ENCODE assay signal across 19 mouse cellular contexts in the genomic region with DNA sequence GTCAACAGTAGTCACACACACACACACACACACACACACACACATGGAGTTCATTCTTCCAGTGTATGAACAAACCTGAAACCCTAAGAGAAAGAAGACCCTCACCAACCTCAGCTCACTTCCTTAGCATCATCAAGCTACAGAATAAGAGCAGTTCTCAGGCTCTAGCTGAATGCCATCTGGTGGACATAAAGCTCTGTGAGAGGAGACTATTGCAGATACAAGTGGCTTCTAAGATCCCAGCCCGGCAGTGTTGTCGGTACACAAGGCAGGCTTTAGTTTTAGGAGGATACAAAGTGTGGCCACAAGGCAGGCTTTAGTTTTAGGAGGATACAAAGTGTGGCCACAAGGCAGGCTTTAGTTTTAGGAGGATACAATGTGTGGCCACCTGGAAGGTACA.
DNase-seq lines count a peak whose midpoint lies in the region; ATAC-seq and TF ChIP-seq lines count a peak whose summit lies in the region.
"Had no signal": no experiment of that assay in that cellular context is flagged by ENCODE, and none has a peak within 500 bp of the region (broad histone marks: within the 10 kb centered on the region; RNA-seq: fewer than 3 reads in every experiment).

No protein-coding gene starts in this region.

- no peak overlapping the region for H3K4me3 ChIP-seq in forebrain, postnatal 0 days (ENCODE audit: low read depth, low read length)
- no peak overlapping the region for H3K4me3 ChIP-seq in forebrain, embryonic 15.5 days
- no peak overlapping the region for H3K4me3 ChIP-seq in kidney, adult 2 months (ENCODE audit: insufficient read depth, low read depth, low read length)
- no peak overlapping the region for H3K4me3 ChIP-seq in midbrain, embryonic 11.5 days (ENCODE audit: low read depth, low read length)
- no peak overlapping the region for H3K4me3 ChIP-seq in midbrain, embryonic 13.5 days (replicated peaks)
- H3K4me3 ChIP-seq: forebrain, embryonic 13.5 days; hindbrain, embryonic 13.5 days; intestine, embryonic 15.5 days; liver, embryonic 13.5 days had no signal

- H3K9ac ChIP-seq in forebrain, postnatal 0 days, result no peak overlapping the region
- no peak overlapping the region for H3K9ac ChIP-seq in forebrain, embryonic 15.5 days (replicated peaks)
- H3K9ac ChIP-seq in midbrain, embryonic 11.5 days (ENCODE audit: low read length), result no peak overlapping the region
- H3K9ac ChIP-seq in midbrain, embryonic 13.5 days (replicated peaks), result no peak overlapping the region
- H3K9ac ChIP-seq: forebrain, embryonic 13.5 days; hindbrain, embryonic 13.5 days; intestine, embryonic 15.5 days; liver, embryonic 13.5 days; lung, embryonic 14.5 days had no signal

- no peak overlapping the region for H3K27ac ChIP-seq in forebrain, postnatal 0 days (ENCODE audit: low read depth, low read length)
- H3K27ac ChIP-seq in forebrain, embryonic 15.5 days (replicated peaks), result no peak overlapping the region
- peak overlapping the region; percentile 37; the same call in 1 of the 2 replicates for H3K27ac ChIP-seq in kidney, adult 2 months (ENCODE audit: insufficient read depth, low read depth, low read length)
- no peak overlapping the region for H3K27ac ChIP-seq in midbrain, embryonic 11.5 days (ENCODE audit: low read depth, low read length)
- H3K27ac ChIP-seq in midbrain, embryonic 13.5 days, result no peak overlapping the region
- H3K27ac ChIP-seq: hindbrain, embryonic 13.5 days; intestine, embryonic 15.5 days; liver, embryonic 13.5 days had no signal

- ATAC-seq in forebrain, postnatal 0 days, result no peak
- no peak for ATAC-seq in forebrain, embryonic 15.5 days (replicated peaks)
- no peak for ATAC-seq in midbrain, embryonic 11.5 days (ENCODE audit: low FRiP score)
- no peak for ATAC-seq in midbrain, embryonic 13.5 days
- ATAC-seq: intestine, embryonic 15.5 days had no signal

- TF ChIP-seq POLR2A in kidney, adult 2 months (IDR thresholded peaks at IDR 0.05; ENCODE audit: low read depth, low read length), result no peak

- no peaks in the 10 kb centered on the region for H3K9me3 ChIP-seq in forebrain, postnatal 0 days (ENCODE audit: low read length)
- no peaks in the 10 kb centered on the region for H3K9me3 ChIP-seq in forebrain, embryonic 15.5 days
- no peaks in the 10 kb centered on the region for H3K9me3 ChIP-seq in midbrain, embryonic 11.5 days (ENCODE audit: control insufficient read depth, low read length)
- H3K9me3 ChIP-seq in midbrain, embryonic 13.5 days, result no peaks in the 10 kb centered on the region
- H3K9me3 ChIP-seq: forebrain, embryonic 13.5 days; G1E; hindbrain, embryonic 13.5 days; intestine, embryonic 15.5 days; liver, embryonic 13.5 days had no signal

- H3K4me1 ChIP-seq in forebrain, postnatal 0 days (ENCODE audit: insufficient read depth), result peaks cover 12% of the 10 kb centered on the region
- peaks cover 26% of the 10 kb centered on the region for H3K4me1 ChIP-seq in forebrain, embryonic 15.5 days
- peaks cover 16% of the 10 kb centered on the region; the same call in 1 of the 2 replicates for H3K4me1 ChIP-seq in kidney, adult 2 months (ENCODE audit: control insufficient read depth, insufficient read depth, low read length)
- no peaks in the 10 kb centered on the region for H3K4me1 ChIP-seq in midbrain, embryonic 11.5 days (ENCODE audit: control insufficient read depth, insufficient read depth, low read length)
- H3K4me1 ChIP-seq in midbrain, embryonic 13.5 days (replicated peaks), result peaks cover 14% of the 10 kb centered on the region
- H3K4me1 ChIP-seq: intestine, embryonic 15.5 days; liver, embryonic 13.5 days had no signal

- H3K4me2 ChIP-seq in forebrain, postnatal 0 days (ENCODE audit: low read depth), result no peak overlapping the region
- no peak overlapping the region for H3K4me2 ChIP-seq in forebrain, embryonic 15.5 days (replicated peaks)
- no peak overlapping the region for H3K4me2 ChIP-seq in midbrain, embryonic 11.5 days
- no peak overlapping the region for H3K4me2 ChIP-seq in midbrain, embryonic 13.5 days (replicated peaks)
- H3K4me2 ChIP-seq: forebrain, embryonic 13.5 days; hindbrain, embryonic 13.5 days; intestine, embryonic 15.5 days; liver, embryonic 13.5 days; lung, embryonic 14.5 days had no signal

- no peaks in the 10 kb centered on the region for H3K36me3 ChIP-seq in forebrain, postnatal 0 days (ENCODE audit: insufficient read depth)
- H3K36me3 ChIP-seq in forebrain, embryonic 15.5 days, result no peaks in the 10 kb centered on the region
- no peaks in the 10 kb centered on the region for H3K36me3 ChIP-seq in kidney, adult 2 months (ENCODE audit: control insufficient read depth, insufficient read depth, low read length)
- no peaks in the 10 kb centered on the region for H3K36me3 ChIP-seq in midbrain, embryonic 11.5 days (ENCODE audit: control insufficient read depth, insufficient read depth, low read length)
- H3K36me3 ChIP-seq in midbrain, embryonic 13.5 days, result no peaks in the 10 kb centered on the region
- H3K36me3 ChIP-seq: G1E; hindbrain, embryonic 13.5 days; intestine, embryonic 15.5 days; liver, embryonic 13.5 days had no signal

- DNase-seq in forebrain, postnatal 0 days, result peak; percentile 50
- DNase-seq in kidney, adult 2 months, result no peak
- no peak for DNase-seq in kidney, postnatal 4 days
- peak; percentile 2 for DNase-seq in midbrain, embryonic 11.5 days (ENCODE audit: low spot score, missing footprints)
- DNase-seq in brain, adult 2 months (ENCODE audit: low read depth, low spot score), result peak; percentile 60
- no peak for DNase-seq in urinary bladder, postnatal 14 days (ENCODE audit: low spot score)
- DNase-seq: adrenal gland, postnatal 10 days; cerebellum, adult 9-10 months; gastrocnemius, postnatal 25 days; heart, postnatal 36 days; liver, embryonic 13.5 days; lung, embryonic 14.5 days; lung, postnatal 36 days had no signal

- no peaks in the 10 kb centered on the region for H3K27me3 ChIP-seq in forebrain, postnatal 0 days (ENCODE audit: insufficient read depth, low read length)
- no peaks in the 10 kb centered on the region for H3K27me3 ChIP-seq in forebrain, embryonic 15.5 days
- H3K27me3 ChIP-seq in kidney, adult 2 months (replicated peaks; ENCODE audit: control insufficient read depth, insufficient read depth, low read length), result no peaks in the 10 kb centered on the region
- H3K27me3 ChIP-seq in midbrain, embryonic 11.5 days (ENCODE audit: control insufficient read depth, insufficient read depth, low read length), result no peaks in the 10 kb centered on the region
- no peaks in the 10 kb centered on the region for H3K27me3 ChIP-seq in midbrain, embryonic 13.5 days
- H3K27me3 ChIP-seq: forebrain, embryonic 13.5 days; hindbrain, embryonic 13.5 days; intestine, embryonic 15.5 days; liver, embryonic 13.5 days had no signal

- WGBS in forebrain, postnatal 0 days, result 56% methylated on average over 2 of the region's 2 CpGs
- 77% methylated on average over 2 of the region's 2 CpGs for WGBS in forebrain, embryonic 15.5 days
- WGBS in kidney, adult 2 months, result 62% methylated on average over 2 of the region's 2 CpGs
- WGBS in midbrain, embryonic 11.5 days, result 83% methylated on average over 2 of the region's 2 CpGs
- WGBS in midbrain, embryonic 13.5 days, result 69% methylated on average over 2 of the region's 2 CpGs

- peak; percentile 40; the same call in 1 of the 2 replicates for TF ChIP-seq CTCF in forebrain, postnatal 0 days (IDR thresholded peaks at IDR 0.05; ENCODE audit: low read depth)
- TF ChIP-seq CTCF in kidney, adult 2 months (conservative IDR thresholded peaks at IDR 0.05; ENCODE audit: insufficient read depth, insufficient read length, low read depth, low read length), result no peak

Comparison
In these comparisons a context has a peak if more than half of its experiments do, and no peak if none do; other contexts are left out.
1. DNase-seq: peak in forebrain, postnatal 0 days (single experiment), midbrain, embryonic 11.5 days (single experiment) and brain, adult 2 months (single experiment); none in kidney, adult 2 months (single experiment), kidney, postnatal 4 days (0 of 2) and urinary bladder, postnatal 14 days (single experiment).